Mouse (Mus musculus) kidney, adult 9 months (tissue): ENCODE measurements around the gene Ttll11.

ENCODE experiments used
- DNase-seq: peaks from one replicate; pipeline ENCODE4 v3.0.0; 2022

The Ttll11 gene

DNA sequence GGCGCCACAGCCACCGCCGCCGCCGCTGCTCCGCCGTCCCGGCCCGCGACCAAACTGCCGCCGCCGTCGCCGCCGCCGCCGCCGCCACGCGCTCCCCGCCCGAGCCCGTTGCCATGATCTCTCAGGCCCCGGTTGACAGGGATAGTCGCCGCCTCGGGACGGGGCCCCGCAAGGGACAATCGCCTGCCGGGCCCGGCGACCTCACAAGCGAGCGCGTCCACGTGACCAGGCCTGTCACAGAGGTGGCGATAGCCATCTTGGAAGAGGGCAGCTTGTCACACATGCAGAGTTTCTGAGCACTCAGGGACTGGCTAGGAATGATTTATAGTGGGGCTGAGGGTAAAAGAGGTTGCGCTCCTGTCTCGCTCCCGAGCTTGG, at the start of gene Ttll11:
Gene Ttll11 (minus strand): TSS at position 270 of the 378 bp plus-strand sequence.
- DNase-seq = peak; percentile 96

DNA sequence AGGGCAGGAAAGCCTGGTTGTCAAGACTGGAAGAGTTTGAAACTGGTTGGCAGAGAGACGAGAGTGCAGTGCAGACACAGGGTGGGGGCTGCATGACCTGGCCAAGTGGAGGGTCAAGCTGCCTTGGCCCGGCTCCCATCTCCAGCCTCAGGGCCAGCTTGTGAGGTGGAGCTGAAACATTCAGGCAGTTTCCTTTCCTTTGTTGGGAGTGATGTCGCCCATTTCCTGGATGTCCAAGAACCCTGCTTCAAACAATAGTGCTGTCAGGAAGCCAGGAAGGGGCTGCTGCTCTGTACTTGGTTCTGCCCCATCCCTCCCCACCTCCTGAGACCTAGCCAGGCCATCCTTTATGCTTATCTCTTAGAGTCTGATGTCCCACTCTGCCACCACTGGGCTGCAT, 43.6 kb upstream of the Ttll11 start:
- peak; percentile 77 for DNase-seq

DNA sequence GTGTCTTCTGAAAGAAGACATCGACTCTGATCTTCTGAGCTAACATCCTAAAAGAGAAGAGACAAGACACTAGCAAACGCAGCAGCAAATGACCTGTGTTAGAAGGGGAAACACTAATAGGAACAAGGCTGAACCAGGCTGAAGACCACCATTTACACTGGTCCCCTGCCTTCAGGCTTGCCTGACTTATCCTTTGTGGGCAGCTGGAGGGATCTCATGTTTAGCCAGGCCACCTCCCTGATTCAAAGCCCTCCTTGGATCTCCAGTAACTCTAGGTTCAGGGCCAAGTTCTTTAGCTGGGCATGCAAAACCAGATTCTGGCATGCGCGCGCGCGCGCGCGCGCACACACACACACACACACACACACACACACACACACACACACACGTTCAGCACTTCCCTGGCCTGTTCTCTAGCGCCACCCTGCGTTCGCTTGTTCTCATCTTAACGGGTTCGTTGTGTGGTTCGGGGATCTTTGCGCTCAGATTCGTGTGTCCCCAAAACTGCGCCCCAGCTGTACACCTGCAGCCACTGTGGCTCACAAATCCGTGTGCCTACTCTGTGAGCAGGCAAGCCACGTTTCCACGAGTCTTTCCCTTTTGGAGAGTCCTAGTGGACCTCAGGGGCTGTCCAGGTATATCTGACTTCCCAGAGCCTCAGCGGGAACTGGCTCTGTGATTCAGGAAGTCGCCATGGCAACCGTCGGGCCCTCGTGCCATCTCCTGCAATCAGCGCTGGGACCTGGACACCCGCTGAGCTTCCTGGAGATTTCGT, 41.9 kb upstream of the Ttll11 start:
- peak; percentile 68 for DNase-seq

DNA sequence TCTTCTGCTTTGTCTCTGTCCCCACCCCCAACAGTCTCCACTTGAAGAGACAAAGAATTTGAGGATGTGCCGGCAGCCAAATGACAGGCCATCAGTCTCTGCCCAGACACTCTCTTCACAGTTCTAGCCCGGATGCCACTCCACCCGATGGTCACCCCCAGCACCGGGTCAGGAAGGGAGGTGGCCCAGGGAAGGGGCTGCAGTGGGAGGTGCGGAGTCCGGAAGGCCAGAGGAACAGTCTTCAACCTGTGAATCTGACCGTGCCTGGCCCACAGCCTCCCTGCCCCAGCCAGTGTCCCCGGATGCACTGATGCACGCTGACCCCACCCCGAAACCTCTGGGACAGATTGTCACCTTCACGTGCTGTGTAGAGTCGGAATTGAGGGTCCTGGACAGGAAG, 33.3 kb upstream of the Ttll11 start:
- DNase-seq = peak; percentile 50

DNA sequence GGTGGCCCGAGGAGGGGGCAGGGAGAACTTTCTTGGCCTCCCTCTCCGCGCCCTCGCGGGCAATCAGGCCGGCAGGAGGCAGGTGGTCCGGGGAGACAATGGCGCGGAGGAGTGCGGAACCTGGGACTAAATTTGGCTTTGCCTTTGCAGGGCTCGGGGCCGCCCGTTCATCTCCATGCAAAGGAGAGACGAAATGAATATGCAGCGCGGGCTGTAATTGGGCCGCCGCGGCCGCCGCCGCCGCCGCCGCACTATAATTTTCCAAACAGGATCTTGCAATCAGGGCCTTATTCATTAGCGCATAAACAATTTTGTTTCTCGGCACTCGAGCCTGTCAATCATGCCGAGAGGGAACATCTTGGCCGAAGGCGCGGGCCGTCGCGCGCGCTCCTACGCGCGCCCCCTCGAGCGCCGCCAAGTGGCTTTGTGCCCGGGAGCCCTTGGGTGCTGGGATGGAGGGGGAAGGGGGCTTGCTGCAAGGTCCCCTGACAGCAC, 31.7 kb upstream of the Ttll11 start:
- DNase-seq = no peak

DNA sequence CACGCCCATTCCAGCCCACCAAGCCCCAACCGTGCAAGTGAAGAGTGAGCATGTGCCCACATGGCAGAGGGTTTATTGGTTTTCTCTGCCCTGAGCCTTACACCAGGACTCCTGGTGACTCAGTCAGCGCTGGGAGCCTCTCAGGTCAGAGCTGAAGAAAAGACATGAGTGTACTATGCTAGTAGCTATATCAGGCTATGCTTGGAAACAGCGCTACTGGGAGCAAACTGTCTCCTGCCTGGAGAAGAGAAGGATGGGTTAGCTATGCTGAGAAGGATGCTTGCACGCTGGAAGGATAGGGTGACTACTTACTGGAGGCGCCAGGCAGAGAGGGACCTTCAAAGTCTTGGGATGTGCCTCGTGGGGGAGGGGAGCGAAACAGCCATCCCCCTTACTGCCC, 30.9 kb upstream of the Ttll11 start:
- no peak for DNase-seq

DNA sequence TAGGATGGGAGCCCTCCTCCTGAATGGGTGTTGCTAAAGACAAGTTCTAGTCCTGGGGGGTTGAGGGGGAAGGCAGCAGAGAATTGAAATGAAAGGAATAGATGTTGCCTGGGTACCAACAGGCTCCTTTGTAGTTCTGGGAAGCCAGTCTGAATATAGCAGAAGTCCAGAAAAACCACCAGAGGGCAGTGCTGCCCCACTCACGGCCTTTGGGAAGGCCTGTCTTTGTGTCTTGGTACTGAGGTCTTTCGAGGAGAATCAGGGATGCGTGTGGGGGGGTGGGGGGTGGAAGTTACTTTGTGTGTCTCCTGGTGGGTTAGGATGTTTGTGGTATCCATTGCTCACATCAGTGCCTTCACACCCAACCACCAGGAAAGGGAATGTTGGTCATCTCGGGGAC, 29.7 kb upstream of the Ttll11 start:
- DNase-seq = peak; percentile 52

DNA sequence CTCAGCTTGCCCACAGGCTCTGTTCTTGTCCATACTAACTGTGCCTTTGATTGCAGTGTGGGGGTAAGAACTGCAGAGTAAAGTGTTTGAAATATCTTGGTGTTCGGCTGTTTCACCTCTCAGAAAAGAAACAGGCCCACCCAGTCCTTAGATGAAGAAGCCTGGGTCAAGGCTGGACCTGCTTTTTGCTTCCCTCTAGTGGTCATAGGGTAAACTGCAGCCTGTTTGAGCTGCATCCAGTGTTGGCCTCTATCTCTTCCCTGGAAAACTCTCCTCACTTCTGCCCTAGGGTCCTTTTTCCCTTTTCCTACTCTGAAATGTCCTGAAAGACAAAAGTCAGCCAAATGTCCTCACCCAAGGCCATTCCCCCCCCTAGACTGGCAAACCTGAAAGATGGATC, 28.4 kb upstream of the Ttll11 start:
- peak; percentile 52 for DNase-seq

DNA sequence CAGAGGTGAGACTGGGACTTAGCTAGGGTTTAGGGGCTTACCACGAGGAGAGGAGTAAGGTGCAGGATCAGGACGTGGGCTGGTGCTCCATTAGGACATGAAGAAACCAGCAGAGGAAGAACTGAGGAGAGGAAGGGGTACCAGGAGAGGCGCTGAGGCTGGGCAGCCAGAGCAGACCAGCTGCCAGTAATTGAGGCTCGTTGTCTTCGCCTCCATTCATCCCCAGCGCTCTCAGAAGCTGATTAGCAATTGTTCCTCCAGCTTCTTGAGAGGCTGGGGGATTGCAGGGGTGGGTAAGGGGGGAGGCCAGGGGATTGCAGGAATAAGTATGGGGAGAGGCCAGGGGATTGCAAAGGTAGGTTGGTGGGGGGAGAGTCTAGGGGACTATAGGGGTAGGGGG, 22.5 kb upstream of the Ttll11 start:
- DNase-seq = no peak

DNA sequence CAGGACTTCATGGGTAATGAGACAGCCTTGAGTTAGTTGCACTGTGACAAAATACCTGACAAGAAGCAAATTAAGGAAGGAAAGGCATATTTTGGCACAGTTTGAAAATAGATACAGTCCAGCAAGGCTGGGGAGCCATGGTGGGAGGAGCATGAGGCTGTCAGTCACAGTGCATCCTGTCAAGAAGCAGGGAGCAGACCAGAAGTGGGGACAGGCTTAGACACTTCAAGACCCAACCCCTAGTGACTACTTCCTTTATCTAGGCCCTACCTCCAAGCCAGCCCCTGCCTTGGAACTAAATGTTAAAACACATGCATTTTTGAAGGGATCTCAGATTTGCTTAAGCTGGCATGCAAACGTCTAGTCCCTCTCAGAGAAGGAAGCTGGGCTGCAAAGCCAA, 20.7 kb upstream of the Ttll11 start:
- DNase-seq = no peak

DNA sequence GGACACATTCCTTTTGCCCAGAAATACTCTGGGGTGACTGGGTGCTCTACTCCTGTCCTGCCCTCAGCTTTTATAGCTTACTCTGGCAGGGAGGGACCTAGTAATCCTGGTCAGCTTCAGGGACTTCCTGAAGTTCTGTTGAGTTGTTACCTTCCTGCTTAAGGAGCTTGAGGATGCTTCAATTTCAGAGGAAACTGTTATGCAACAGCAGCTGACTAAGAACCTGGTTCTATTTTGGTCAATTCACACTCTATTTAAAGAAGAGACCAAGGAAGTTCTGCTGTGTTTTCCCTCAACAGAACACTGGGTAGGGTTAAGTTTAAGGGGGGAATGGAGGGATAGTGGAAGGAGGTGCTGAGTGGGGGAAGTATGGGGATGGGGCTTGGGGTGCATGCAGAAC, 19.5 kb upstream of the Ttll11 start:
- no peak for DNase-seq

DNA sequence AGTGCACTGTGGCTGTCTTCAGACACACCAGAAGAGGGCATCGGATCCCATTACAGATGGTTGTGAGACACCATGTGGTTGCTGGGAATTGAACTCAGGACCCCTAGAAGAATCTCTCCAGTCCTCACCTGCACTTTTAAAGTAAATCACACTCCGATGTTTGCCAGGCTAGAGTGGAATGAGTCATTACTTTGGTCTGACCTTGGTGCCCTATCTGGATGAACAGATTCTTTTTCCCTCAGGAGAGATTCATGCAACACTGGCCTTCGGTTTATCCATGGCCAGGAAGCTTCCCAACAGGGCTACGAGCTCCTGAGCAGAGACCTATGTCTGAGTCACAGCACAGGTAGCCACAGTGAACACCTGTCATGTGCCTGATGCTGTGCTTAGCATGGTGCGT, 18.7 kb upstream of the Ttll11 start:
- no peak for DNase-seq

DNA sequence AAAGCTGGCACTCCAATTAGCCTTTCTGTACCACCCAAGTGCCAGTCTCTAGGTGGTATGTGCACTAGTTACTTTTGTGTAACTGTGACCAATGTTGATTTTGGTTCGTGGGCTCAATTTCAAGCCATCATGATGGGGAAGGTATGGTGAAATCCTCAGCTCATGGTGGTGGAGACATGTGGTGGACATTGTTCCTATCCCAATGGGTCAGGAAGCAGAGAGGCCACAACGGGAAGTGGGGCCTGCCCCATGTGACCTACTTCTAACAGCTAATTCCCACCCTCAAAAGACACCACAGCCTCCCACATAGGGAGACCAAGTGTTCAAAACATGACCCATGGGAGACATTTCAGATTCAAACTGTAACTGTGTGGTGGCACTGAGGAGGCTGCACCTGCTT, 17.0 kb upstream of the Ttll11 start:
- DNase-seq = no peak

DNA sequence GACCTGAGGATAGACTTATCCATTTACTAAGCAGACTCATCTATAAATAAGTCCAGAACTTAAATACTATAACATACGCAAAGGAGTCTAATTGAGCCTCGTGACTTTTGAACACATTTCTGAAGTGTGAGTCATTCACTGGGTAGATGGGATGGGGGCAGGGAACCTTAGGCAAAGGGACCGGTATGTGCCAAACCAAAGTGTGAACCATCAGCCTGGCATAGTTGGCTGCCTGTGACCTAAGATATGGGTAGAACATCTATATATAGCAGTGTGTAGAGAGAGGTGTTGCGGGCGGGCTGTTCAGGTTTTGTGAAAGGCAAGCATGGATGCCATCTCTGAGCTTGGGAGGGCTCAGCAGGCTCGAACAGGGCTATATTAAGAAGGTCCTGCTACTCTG, 14.6 kb upstream of the Ttll11 start:
- DNase-seq = no peak

DNA sequence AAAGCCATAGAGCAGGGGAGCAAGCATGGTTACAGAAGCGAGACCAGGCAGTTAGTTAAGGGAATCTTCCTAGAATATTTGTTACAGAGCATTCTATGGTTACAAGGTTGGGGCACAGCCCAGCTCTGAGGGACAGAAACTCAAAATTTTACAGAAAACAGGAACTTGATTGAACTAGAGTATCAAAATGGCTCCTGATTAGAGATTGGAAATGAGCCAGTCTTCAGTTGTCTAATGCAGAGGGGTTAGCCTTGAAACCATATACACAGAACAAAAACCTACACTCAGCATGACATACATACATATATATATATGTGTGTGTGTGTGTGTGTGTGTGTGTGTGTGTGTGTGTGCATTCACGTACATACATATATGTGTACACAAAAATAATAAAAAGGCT, 13.8 kb upstream of the Ttll11 start:
- no peak for DNase-seq

DNA sequence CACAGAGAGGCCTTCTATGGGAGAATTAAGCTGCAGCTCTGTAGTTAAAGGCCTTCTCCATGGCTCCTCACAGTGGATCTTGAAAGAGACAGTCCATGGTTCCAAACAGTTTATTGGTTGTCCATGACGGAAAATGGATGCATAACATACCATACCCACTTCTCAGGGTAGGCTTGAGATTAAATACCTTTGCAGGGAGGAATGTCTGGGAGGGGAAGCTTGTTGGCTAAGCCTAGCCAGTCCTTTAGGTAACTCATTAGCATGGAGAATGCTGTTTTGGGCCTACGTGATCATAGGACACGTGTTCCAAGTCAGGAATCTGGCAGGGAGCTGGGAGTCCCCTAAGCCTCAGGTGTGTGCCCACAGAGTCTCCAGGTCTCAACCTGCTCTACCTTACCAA, 12.5 kb upstream of the Ttll11 start:
- DNase-seq = no peak

DNA sequence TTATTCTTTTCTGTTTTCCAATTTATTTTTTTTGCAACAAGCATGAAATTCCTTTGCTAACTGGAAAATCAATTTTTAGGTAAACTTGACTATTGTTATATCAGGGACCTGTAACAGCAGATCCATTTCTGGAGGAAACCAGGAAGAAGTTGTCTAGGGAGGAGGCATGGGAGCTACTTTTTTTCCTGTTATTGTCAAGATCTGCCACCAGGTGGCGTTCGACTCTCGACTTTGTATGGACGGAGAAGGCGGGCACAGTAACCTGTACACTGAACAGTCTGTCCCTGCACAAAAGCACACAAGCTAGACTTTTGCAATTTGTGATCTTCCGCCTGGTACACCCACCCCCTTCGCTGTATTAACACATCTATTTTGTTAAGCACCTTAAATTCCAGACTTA, 4.2 kb upstream of the Ttll11 start:
- peak; percentile 76 for DNase-seq

DNA sequence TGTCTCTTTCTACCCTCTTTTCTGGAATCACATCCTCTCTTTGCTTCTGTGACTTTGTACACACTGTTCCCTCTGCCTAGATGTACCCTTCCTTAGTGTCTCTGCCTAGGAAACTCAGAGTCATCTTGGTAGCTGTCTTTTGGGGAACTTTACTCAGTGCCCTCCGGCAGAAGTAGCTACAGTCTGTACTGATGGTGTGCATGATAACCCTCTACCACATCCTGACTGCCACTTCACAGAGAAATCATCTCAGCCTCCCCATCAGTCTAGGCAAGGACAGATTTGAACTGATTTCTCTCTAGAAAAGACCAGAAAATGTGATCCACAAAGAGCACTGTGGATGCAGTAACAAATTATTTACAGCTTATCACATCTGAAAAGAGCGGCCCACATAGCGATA, 2.2 kb upstream of the Ttll11 start:
- DNase-seq = no peak

DNA sequence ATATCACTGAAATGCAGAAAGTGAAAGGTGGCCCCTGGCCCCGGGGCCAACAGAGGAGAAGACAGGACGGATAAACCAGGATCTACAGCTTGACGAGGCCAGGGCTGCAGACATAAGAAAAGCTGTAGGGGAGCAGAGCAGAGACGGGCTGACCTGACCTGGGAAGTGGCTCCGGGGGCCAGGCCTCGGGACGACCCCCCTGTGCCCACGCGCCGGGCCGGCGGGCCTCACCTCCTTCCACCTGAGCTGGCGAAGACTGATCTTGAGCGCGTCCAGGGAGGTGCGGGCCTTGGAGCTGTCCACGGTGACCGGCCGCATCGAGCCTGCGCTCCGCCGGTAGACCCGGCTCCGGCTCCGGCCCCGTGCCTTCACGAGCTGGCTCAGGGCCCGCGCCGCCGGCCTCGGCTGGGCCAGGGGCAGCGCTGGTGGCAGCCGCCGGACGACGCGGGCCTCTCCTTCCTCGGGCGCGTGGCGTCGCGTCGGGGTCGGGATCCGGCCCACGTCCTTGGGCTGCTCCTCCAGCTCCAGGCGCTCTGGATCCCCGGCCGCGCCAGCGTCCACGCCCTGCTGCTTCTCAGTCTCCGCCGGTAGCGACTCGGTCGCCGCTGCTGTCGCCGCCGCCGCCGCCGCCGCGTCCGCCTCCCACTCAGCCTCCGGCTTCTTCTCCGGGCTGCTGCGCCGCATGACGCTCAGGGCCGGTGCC, 621 bp downstream of the Ttll11 start:
- peak; percentile 56 for DNase-seq

DNA sequence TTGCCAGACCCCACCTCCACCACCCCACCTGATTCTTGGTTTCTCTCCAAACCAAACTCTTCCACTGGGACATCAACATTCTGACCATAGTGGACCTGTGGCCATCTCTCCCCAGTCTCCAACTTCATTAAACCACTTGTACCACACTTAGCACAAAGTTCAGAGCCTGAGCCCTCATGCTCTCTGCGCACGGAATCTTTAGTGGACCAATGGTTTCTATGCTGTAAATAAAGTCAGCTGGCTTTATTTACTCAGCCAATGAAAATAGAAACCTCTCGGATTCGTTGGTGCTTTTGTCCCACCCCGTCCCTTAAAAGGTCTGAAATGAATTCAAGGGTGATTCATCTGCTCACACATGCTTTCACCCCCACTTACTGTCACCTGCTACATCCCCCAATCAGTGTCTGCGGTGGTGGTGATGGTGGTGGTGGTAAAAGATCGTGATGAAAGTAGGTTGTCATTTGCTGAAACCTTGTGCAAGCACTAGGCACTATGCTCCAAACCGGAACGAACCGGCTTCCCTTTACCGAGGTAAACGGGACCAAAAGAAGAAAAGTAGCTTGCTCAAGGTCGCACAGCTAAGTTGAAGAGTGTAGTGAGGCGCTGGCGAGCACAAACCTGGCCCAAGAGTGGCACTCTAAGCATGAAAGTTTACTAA, 1.3 kb downstream of the Ttll11 start:
- DNase-seq = no peak

DNA sequence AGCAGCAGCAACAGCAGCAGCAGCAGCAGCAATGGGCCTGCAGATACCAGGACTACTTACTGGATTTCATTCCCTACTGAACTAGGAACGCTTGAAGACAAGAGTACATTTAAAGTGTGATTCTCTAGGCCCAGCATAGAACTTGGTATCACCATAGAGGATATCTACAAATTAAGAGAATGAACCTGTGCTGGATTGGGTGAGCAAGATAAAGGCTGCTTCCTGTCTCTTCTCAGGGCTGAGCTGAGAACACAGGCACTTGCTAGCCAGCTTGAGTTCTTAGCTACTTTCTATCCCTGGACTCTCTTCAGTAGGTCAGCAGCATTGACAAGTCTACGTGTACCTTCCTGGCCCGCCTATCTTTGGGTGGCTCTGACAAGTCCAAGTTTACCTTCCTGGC, 2.0 kb downstream of the Ttll11 start:
- DNase-seq = no peak

DNA sequence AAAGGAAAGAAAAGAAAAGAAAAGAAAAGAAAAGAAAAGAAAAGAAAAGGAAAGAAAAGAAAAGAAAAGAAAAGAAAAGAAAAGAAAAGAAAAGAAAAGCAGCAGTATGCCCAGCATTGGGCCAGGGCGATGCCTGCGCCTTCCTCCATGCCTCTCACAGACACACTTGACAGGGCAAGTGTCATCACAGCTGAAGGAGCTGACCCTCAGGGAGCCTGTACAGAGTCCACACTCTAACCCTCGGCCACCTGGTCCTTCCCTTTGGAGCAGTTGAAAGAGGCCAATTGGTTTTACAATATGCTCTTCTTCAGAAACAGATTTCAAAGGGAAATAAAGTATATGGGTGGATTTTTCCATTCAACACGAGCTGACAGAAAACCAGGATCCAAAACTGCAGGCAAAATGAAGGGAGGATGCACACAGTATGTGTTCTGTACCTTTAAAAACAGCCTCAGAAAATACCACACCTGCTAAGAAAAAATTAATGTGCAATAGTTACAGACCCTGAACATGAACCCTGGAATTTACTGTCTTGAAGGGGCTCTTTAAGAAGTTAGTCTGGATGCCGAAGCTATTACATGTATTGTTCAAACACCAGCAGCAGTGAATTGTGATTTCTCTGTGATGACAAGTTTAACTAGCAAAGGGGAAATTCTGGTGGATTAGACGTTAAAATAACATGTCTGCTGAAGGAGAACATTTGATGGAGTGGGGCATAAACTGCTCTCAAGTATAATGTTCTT, 7.3 kb downstream of the Ttll11 start:
- peak; percentile 19 for DNase-seq

DNA sequence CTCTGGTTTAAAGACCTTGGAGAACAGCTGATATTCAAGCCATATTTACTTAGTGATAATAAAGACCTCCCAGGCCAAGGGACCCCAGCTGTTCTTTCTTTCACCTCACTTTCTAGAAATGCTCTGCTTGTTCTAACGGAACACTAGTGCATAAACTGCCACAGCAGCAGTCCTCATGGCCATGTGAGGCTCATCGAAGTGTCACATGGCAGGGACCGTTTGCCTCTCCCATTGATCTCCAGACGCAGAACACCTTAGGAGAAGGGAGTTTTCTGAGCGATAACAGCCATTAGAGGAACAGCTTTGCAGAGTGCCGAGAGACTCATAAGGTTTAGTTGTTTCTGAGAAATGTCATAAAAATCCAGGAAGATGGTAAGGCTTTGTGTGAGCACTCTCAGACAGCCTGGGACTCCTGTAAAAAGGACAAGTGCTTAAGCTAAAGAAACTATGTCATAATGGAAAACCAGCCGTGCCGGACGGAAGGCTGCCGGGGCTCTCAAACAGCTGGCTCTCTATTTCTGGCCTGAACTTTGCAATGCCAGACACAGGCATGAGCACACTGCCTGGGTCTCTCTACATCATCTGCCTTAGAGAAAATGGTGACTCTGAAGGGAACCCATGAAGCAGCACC, 13.7 kb downstream of the Ttll11 start:
- no peak for DNase-seq
